Mouse (Mus musculus) thymus, adult 18-20 months (tissue): Measurements from ENCODE around the gene C1ql1.

Source experiments
- DNase-seq, 2 experiments: peaks; one replicate each; pipeline ENCODE4 v3.0.0; 2022; ENCODE audit warnings: mixed read lengths in 2 of 2

The C1ql1 gene

DNA sequence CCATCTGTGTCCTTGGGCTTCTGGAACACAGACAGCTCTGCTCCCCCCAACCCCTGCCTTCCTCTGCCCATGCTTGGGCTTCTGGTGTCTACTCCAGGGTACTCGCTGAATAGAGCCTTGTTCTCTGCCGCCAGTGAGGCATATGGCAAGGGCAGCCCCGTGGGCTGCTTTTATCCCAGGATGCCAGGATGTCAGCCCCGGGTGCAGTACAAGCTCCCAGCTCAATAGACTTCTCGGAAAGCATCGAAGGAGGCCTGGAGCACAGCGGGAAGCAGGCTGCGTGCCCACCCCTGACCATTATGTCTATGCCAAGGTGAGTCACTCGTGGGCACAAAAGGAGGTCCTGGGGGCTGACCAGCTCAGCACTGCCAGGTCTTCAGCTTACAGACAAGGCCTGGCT lies 48.1 kb downstream of the C1ql1 start:
- no peak for DNase-seq

DNA sequence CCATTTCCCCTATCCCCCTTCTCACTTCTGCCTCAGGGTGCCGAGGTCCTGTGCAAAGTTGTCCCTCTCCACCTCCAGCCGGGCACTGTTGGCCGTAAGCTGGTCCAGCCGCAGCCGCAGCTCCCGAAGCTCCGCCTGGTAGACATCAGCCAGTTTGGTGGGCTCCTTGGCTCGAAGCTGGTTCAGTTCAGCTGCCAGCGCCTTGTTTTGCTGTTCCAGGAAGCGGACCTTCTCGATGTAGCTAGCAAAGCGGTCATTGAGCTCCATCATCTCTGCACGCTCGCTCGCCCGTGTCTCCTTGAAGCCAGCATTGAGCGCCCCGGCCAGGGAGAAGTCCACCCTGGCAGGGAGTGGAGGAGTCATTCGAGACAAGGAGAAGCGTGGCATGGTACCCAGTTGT lies 49.8 kb downstream of the C1ql1 start:
- DNase-seq: no peak

DNA sequence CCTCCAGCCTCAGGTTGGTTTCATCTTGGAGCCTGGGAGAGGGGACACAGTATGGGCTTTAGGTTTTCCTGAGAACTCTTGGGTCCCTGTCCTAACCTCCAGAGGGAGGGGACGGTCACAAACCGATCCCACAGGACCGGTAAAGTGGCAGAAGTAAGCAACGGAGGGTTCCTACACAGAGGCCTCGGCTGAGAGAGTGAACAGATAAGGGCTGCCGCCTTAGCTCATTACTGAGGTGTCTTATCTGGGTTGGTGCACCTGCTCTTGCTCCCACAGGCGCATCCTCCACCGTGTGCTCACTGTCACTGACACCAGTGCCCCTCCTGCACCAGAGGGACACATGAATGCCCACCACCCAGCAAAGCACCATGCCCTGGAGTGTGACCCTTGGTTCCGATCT lies 50.7 kb downstream of the C1ql1 start:
- no peak for DNase-seq

DNA sequence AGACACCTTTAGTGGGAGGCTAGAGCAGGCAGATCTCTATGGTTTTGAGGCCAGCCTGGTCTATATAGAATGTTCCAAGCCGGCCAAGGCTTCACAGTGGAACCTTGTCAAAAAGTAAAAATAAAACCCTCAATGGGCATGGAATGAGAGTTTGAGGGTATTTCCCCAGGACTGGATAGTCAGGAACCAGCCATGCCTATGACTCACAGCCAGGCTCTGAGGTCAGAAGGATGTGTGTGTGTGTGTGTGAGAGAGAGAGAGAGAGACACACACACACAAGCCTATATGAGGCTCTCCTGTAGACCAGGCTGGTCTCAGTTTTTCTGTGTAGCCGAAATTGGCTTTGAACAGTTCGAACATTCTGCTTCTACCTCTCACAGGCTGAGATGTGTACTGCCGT lies 51.8 kb downstream of the C1ql1 start:
- no peak for DNase-seq

DNA sequence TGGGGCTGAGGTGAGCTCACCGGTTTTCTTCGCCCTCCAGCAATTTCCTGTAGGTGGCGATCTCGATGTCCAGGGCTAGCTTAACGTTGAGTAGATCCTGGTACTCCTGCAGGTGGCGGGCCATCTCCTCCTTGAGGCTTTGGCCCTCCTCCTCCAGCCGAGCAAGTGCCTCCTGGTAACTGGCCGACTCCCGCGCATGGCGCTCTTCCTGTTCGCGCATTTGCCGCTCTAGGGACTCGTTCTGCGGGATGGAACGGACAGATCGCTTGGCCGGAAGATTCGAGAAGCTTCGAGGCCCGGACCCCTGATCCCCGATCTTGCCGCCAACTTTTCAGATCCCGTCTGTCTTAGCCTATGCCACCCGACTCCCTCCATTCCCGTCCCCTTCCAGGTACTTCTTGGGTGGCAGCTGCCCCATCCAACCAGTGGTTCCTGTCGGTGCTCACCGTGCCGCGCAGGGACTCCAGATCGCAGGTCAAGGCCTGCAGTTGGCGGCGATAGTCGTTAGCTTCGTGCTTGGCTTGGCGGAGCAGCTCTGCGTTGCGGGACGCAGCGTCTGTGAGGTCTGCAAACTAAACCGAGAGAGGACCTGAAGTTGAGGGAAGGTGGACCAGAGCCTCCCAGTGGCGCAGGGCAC lies 53.4 kb downstream of the C1ql1 start:
- peak; percentile 64 to 65 for DNase-seq

DNA sequence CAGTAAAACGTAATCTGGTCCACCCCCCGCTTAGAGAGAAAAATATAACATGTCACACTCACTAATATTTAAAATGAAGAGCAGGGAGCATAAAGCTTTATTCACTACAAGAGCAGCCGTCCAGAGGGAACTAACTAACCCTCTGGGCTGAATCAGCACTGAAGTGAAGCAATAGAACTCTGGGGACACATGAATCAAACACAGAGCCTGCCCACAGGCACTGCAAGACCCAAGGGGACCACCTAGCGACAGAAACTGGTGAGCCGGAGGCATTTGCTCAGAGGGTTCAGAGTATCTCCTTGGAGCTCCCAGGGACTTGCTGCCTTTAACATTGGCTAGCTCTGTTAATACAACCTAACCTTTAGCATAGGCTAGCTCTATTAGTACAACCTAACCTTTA lies 56.4 kb downstream of the C1ql1 start:
- no peak for DNase-seq
